Mouse (Mus musculus): ENCODE measurements around the gene Abhd16a.
"Not testable (repeated sequence)": the region's sequence is repeated elsewhere in the genome, so short reads cannot be mapped to it uniquely, and the experiment has no call there.

Abhd16a gene

GRCm38 (mm10) chr17:35115046-35116019, 26.3 kb downstream of the Abhd16a start, which contains the start of gene Ly6g5b:
Gene Ly6g5b (minus strand): TSS chr17:35115428.
- DNase-seq (ENCODE audit: low spot score in 2 of 2), result peak; percentile 32 to 61

- DNase-seq (ENCODE audit: low spot score in 2 of 2), result peak in 1 of 2 experiments; percentile 44
Measured at GRCm38 (mm10) chr17:35120745-35121142, 31.7 kb downstream of the Abhd16a start.

GRCm38 (mm10) chr17:35121143-35121799, 32.2 kb downstream of the Abhd16a start, which contains the start of gene Gpank1:
Gene Gpank1 (plus strand): TSS chr17:35121455.
- DNase-seq (ENCODE audit: low spot score in 2 of 2), result peak; percentile 98

GRCm38 (mm10) chr17:35121871-35122303, 32.8 kb downstream of the Abhd16a start, which contains the start of gene Csnk2b:
Gene Csnk2b (minus strand): TSS chr17:35122053.
- peak; percentile 39 to 43 for DNase-seq (ENCODE audit: low spot score in 2 of 2)

- DNase-seq (ENCODE audit: low spot score in 2 of 2), result not testable (repeated sequence)
Measured at GRCm38 (mm10) chr17:35123287-35123686, 34.2 kb downstream of the Abhd16a start.

GRCm38 (mm10) chr17:35124261-35124896, 35.3 kb downstream of the Abhd16a start:
- not testable (repeated sequence) for DNase-seq (ENCODE audit: low spot score in 2 of 2)

GRCm38 (mm10) chr17:35125081-35125480, 36.0 kb downstream of the Abhd16a start:
- no peak for DNase-seq (ENCODE audit: low spot score in 2 of 2)

- no peak for DNase-seq (ENCODE audit: low spot score in 2 of 2)
Measured at GRCm38 (mm10) chr17:35125578-35125977, 36.5 kb downstream of the Abhd16a start.

- peak; percentile 77 to 82 for DNase-seq (ENCODE audit: low spot score in 2 of 2)
Measured at GRCm38 (mm10) chr17:35126206-35126611, 37.1 kb downstream of the Abhd16a start, which contains the start of gene D17H6S53E. Gene D17H6S53E (plus strand): TSS chr17:35126373.

GRCm38 (mm10) chr17:35127017-35127416, 38.0 kb downstream of the Abhd16a start:
- DNase-seq (ENCODE audit: low spot score in 2 of 2), result no peak

GRCm38 (mm10) chr17:35128996-35129395, 39.9 kb downstream of the Abhd16a start:
- no peak for DNase-seq (ENCODE audit: low spot score in 2 of 2)

- DNase-seq (ENCODE audit: low spot score in 2 of 2), result no peak
Measured at GRCm38 (mm10) chr17:35131038-35131437, 42.0 kb downstream of the Abhd16a start.

GRCm38 (mm10) chr17:35131500-35132173, 42.6 kb downstream of the Abhd16a start, which contains the start of gene Apom:
Gene Apom (minus strand): TSS chr17:35132050.
- no peak for DNase-seq (ENCODE audit: low spot score in 2 of 2)

- DNase-seq (ENCODE audit: low spot score in 2 of 2), result no peak
Measured at GRCm38 (mm10) chr17:35132174-35132560, 43.1 kb downstream of the Abhd16a start.

GRCm38 (mm10) chr17:35133517-35133916, 44.5 kb downstream of the Abhd16a start:
- DNase-seq (ENCODE audit: low spot score in 2 of 2), result no peak

GRCm38 (mm10) chr17:35134801-35135590, 45.9 kb downstream of the Abhd16a start, which contains the start of gene Bag6:
Gene Bag6 (plus strand): TSS chr17:35135178.
- peak; percentile 91 to 94 for DNase-seq (ENCODE audit: low spot score in 2 of 2)

- DNase-seq (ENCODE audit: low spot score in 2 of 2), result no peak
Measured at GRCm38 (mm10) chr17:35135591-35136320, 46.7 kb downstream of the Abhd16a start.

- DNase-seq (ENCODE audit: low spot score in 2 of 2), result no peak
Measured at GRCm38 (mm10) chr17:35139269-35139668, 50.2 kb downstream of the Abhd16a start.

GRCm38 (mm10) chr17:35140490-35140996, 51.5 kb downstream of the Abhd16a start:
- DNase-seq (ENCODE audit: low spot score in 2 of 2), result no peak

All from thymus, postnatal 10 days (tissue).